In the genomic region with DNA sequence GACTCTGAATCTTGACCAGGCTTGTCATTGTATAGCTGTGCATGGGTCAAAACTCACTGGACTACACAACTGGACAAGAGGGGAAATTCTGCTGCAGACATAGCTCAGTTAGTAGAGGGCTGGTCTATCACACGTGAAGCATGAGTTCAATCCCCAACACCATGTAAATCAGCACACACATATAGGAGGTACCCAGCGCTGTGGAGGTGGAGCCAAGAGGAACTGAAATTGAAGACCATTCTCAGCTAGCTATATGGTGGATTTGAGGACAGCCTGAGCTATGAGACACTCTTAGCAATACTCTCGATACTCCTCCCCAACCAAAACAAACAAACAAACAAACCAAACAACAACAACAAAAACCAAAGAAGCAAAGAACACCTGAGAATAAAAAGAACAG, we compare ENCODE assay signal across 20 mouse cellular contexts.
A peak's percentile ranks its signal among the peaks of the same experiment; 100 is the strongest.
DNase-seq lines count a peak whose midpoint lies in the region; ATAC-seq lines count a peak whose summit lies in the region.
"Had no signal": no experiment of that assay in that cellular context is flagged by ENCODE, and none has a peak within 500 bp of the region (broad histone marks: within the 10 kb centered on the region; RNA-seq: fewer than 3 reads in every experiment).

No protein-coding gene starts in this region.

- peak; percentile 11 for DNase-seq in A20 (ENCODE audit: low read depth, low spot score)
- DNase-seq in B cell, adult 2 months, result peak; percentile 28 to 30
- no peak for DNase-seq in kidney, adult 11 months
- no peak for DNase-seq in thymus, postnatal 4 days
- DNase-seq in ovary, postnatal 36 days (ENCODE audit: low spot score), result no peak
- DNase-seq in right cerebral cortex, adult 18-20 months, result no peak
- DNase-seq: adrenal gland, postnatal 10 days; adrenal gland, postnatal 25 days; cerebellum, adult 11 months; cerebellum, adult 18-20 months; cerebellum, adult 8-10 months; cerebellum, adult 9-11 months; cerebellum, postnatal 25 days; forebrain, postnatal 0 days had no signal

- peak; percentile 54 for ATAC-seq in granulocyte monocyte progenitor cell, adult 5-6 weeks (replicated peaks; ENCODE audit: poor library complexity, severe bottlenecking)
- peak; percentile 41; the same call in 1 of the 2 replicates for ATAC-seq in neutrophil, adult 5-6 weeks (ENCODE audit: extremely low read depth, insufficient number of reproducible peaks, low FRiP score, poor library complexity, severe bottlenecking)
- ATAC-seq: activated CD4-positive, CD25-positive, alpha-beta regulatory T cell, adult 4 months; forebrain, embryonic 13.5 days; forebrain, embryonic 15.5 days; forebrain, postnatal 0 days; Patski had no signal

Comparison
In these comparisons a context has a peak if more than half of its experiments do, and no peak if none do; other contexts are left out.
1. DNase-seq: peak in A20 (single experiment) and B cell, adult 2 months (2 of 2); none in kidney, adult 11 months (single experiment), thymus, postnatal 4 days (single experiment), ovary, postnatal 36 days (single experiment) and right cerebral cortex, adult 18-20 months (single experiment).